Mouse (Mus musculus) adipocyte (in vitro differentiated cells): ENCODE results near the gene Phb.
A peak's percentile ranks its signal among the peaks of the same experiment; 100 is the strongest.

Experiments
- DNase-seq: peaks from one replicate; pipeline ENCODE4 v3.0.0-alpha.2; 2016; ENCODE audit warnings: low spot score

The Phb gene

GRCm38 (mm10) chr11:95650981-95651380 lies 15.8 kb upstream of the Phb start:
- DNase-seq = peak; percentile 92

DNA sequence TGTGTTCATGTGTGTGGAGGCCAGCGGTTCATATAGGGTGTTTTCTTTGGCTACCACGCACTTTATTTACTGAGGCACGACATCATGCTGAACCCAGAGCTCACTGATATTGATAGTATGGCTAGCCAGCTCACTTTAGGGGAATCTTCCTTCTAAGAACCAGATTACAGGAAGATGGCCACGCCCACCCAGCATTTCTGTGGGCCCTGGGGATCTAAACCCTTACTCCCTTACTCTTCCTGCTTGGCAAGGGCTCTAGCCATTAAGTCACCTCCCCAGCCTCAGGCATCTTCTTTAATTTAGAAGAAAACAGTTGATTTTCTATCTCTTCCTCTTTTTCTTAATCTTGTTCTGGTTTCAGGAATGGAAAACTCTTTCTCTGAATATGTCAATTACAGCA lies 9.3 kb upstream of the Phb start:
- DNase-seq = no peak

GRCm38 (mm10) chr11:95667177-95667576 lies 420 bp downstream of the Phb start:
- DNase-seq = no peak

- peak; percentile 28 for DNase-seq
Observed at GRCm38 (mm10) chr11:95668086-95668485, 1.3 kb downstream of the Phb start.

DNA sequence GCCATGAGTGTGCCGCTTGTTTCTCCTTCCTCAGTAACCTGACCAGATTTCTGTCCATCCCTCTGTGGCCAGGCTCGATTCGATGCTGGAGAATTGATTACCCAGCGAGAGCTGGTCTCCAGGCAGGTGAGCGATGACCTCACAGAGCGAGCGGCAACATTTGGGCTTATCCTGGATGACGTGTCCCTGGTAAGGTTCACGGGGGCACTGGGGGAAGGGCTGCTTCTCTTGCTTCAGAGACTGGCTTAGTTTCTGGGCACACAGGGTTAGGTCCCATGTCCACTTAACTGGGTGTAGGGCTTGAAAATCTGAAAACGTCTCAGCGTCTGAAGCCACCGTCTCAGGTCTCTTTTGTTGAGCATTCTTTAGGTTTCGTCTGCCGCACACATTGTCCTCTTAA lies 8.7 kb downstream of the Phb start:
- no peak for DNase-seq

- DNase-seq = no peak
Observed at GRCm38 (mm10) chr11:95676307-95676706, 9.6 kb downstream of the Phb start.

DNA sequence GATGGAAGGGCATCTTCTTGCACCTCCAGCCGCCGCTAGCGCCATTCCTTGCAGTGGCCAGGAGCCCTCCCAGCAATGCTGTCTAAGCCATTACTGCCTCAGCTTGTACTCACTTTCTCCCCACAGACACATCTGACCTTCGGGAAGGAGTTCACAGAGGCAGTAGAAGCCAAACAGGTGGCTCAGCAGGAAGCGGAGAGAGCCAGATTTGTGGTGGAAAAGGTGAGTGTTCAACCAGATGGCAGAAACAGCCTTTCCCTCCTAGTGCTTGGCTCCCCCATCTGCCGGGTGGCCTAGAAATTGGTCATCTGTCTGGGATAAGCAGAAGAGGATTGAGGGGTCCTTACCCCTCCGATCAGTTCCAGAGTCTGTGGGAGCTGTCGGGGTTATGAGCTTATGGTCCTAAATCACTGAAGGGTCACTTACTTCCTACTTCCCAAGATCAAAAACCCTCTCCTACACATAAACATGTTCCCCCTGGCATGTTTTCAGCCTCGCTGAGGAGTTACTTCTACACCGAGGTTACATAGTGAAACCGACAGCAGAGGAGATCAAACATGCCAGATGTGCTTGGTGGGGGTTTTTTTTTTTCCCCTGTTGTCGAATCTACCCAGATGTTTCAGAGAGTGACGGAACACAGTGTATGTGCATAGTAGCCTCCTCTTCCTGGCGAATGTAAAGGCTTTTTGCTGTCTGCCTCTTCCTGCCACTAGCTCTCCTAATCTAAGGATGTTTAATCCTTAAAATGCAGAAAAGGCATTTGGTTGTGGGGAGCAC lies 11.4 kb downstream of the Phb start:
- DNase-seq = no peak

- no peak for DNase-seq
Observed at GRCm38 (mm10) chr11:95681995-95682601, 15.3 kb downstream of the Phb start.

DNA sequence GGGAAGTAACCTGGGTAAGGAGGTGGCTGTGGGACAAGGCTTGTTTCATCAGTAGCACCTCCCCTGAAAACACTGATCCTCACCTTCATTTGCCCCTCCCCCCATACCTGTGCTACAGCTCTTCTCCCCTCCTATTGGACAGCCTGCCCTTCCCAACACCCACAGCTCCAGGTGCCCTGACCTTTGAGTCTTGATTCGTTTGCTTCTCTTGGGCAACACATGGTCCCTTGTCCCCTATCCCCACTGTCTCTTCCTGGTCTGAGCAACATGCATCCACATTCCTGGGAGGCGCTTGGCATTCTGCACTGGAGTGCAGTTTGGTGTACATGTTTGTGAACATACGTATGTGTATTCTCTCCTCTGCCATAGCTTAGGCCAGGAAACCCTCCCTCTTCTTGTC lies 16.2 kb downstream of the Phb start:
- DNase-seq = no peak

DNA sequence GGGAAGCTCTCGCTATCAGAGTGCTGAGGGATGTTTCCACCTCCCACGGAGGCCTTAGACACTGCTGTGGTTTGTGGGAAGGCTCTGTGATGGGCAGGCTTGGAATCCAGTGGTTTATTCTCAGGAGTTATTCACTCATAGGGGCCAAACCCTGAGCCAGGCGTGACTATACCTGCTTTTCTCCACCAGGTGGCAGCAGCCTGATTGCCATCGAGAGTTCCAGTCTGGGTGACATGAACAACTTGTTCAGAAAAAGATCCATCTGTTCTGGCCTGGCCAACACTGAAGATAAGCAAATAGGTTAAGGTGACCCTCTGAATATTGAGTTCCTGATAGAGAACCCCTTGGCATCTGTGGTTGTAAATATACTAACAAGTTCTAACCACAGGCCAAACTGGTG lies 19.3 kb downstream of the Phb start:
- DNase-seq = peak; percentile 87

DNA sequence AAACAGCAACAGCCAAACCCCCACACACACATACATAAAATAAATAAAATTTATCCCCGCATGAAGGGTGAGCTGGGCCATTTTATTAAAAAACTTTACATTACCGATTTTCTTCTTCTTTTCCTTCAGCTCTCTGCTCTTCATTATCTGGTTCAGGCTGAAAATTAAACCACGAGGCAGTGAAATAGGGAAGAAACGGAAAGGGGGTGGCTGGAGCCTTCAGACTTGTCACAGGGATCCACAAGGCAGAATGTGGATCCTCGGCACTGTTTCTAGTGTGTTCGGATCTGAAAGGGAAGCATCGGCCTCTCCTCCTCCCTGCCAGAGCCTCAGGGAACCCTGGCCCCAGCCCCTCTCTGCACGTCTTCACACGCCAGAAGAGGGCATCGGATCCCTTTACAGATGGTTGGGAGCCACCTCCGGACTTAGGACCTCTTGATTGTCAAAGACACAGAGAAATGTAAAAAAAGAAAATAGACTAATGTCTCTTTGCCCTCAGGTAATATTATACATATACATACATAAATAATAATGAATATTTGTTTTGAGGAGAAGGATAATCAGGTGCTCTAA lies 20.4 kb downstream of the Phb start:
- no peak for DNase-seq

- DNase-seq = no peak
Observed at GRCm38 (mm10) chr11:95688515-95688914, 21.8 kb downstream of the Phb start.

DNA sequence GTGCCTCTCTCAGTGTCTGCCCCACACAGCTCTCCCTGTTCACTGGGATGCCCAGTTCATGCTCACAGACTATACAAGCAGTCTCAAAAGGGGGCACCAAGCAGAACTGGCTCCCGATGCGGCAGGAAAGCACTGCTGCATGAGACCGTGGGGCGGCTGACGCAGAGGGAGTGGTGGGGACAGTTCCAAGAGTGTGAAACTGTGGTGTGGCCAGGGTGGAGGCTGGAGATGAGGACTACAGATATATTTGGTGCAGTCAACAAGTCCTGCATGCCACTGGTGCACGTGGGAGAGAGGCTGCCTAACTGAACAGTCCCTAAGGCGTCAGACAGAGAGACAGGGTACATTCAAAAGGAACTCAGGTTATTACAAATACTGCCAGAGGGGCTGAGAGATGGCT lies 22.2 kb downstream of the Phb start:
- DNase-seq = no peak

- no peak for DNase-seq
Observed at GRCm38 (mm10) chr11:95689544-95689943, 22.8 kb downstream of the Phb start.

GRCm38 (mm10) chr11:95698541-95698940 lies 31.8 kb downstream of the Phb start:
- DNase-seq = no peak

- DNase-seq = no peak
Observed at GRCm38 (mm10) chr11:95700778-95701739, 34.3 kb downstream of the Phb start.

DNA sequence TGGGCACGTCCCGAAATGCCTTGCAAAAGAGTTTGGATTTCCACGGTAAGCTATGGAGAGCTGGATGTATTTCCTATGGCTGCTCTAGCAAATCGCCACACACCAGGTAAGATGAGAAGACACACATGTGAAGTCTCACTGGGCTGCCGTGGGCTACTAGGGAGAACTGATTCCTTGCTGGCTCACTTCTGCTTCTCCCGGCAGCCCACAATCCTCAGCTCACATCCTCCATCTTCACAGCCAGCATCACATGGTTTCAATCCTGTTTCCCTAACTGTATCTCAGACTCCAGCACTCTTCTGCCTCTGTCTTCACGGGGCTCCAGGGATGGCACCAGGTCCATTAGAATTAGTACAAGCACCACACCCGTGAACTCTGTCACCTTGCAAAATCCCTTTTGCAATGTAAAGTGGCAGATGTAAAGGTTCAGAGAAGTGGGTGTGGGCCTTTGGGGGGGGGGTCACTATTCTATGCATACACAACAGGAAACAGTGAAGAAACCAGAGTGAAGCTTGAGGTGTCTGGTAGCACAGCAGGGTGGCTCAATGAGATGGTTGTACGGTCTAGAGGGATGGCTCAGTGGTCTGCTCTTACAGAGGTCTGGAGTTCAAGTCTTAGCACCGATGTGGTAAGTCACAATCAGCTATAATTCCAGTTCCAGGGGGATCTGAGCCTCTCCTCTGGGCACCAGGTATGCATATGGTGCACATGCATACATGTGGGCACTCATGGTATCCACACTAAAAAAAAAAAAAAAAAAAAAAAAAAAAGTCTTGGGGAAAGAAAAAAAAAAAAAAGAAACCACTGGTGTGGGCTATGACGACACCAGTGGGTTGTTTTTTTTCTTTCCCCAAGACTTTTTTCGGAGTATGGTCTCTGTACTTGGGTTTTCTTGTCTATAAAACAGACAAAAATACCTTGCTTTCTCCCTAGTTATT lies 37.5 kb downstream of the Phb start:
- no peak for DNase-seq

GRCm38 (mm10) chr11:95704970-95705330 lies 38.2 kb downstream of the Phb start:
- no peak for DNase-seq

DNA sequence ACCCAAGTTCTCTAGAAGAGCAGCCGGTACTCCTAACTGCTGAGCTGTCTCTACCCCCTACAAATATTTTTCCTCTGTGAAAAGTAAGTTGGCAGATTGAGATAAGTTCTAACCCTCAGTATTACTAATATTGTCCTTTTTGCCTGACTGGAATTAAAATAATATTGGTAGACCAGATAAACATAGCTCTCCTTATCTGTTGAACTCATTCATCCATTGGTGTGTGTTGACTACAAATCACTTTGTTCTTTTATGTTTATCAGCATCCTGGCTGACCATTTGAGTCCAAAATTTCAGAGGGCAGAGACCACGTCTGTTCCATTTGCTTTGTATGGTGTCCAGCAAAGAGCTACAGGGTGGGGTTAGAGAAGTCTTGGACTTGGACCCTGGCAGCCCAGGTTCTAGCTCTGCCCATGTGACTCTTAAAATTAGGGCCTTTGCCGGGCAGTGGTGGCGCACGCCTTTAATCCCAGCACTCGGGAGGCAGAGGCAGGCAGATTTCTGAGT lies 42.8 kb downstream of the Phb start:
- DNase-seq = no peak

DNA sequence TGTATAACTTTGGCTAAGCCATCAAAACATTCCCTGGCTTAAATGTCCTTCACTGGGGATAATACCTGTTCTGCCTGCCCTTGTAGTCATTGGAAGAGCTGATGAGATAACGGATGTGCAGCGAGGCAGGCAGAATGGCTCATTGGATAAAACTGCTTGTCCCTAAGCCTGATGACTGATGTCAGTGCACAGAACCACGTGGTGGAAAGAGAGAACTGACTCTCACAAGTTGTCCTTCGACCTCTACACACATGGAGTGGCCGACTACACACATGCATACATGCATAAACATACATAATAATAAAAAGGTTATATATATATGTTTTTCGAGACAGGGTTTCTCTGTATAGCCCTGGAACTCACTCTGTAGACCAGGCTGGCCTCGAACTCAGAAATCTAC lies 43.7 kb downstream of the Phb start:
- DNase-seq = no peak

DNA sequence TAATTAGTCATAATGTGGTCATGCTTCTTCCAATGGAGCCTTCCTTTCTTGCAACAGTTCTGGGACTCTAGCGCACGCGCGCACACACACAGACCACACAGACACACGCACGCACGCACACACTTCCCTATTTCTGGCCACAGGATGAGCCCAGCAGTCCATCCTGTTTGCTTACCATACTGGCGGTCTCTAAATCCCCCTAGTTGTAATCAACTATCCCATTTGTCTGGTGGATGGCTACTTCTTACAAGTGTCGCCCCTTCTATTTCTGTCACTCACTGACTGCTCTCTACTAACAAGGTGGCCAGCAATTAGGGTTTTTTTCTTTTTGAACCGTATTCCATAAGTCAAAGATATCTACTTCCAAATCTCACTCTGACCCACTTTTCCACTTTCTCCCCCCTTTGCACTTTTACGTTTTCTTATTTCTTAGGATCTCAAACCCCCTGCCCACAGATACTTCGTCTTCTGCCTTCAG lies 45.4 kb downstream of the Phb start:
- no peak for DNase-seq
